Mouse (Mus musculus) kidney, adult 9 months (tissue): ENCODE measurements at regions not wholly inside any gene's neighbourhood (a gene's known extent, or its start where the extent isn't known, plus 50 kb on each side); places are given as distances from the start of the nearest gene placed in this dataset.

Experiments
- DNase-seq: peaks from one replicate; pipeline ENCODE4 v3.0.0; 2022

DNA sequence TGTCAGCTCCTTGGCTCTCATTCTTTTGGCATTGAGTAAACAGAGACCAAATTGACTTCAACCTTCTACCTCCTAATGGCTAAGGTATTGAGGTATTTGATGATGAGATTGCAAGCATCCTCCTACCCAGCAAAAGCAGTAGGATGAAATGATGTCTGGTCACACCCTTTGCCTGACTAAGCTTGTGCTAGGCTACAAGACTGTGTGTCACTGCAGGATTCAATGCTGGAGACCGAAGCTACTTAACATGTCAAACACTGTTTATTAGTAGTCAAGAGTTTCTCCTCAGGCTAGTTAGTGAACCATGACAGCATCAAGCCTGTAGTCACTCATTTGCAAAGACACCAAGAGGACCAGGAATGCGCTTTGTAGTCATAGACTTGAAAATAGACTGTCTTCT lies 320.0 kb downstream of the Prr30 start:
- no peak for DNase-seq

DNA sequence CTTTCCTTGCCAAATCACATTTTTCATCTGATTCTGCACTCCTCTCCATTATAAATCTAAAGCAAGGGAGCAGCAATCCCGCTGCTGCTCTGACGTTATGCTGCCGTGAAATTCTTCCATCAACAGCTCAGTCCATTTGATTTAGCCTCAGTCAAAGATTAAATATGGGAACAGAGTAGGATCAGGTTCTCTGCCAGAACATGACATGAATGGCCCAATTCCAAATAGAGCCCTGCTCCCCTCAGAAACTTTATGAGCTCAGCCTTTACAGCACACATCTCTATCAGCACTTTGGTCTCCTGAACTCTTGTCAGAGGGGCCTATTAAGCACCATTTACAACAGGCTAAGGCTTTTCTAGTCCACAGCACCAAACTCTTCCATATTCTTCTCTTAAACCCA lies 332.3 kb downstream of the Prr30 start:
- no peak for DNase-seq

DNA sequence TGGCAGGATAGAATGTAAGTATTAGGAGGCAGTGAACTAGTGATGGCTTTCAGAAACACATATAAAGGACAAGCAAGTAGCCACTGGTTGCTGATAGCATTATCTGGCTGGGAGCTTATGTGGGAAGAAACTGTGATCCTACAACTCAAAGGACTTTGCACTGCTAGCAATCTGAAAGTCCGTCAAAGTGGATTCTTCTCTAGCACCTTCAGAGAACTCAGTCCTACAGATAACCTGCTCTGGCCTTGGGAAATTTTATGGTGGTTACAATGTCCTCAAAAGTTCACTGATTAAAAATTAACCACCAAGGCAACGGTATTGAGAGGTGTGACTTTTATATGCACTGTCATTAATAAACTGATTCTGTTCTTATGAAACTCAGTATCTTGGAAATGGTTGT lies 335.3 kb downstream of the Prr30 start:
- DNase-seq: no peak

DNA sequence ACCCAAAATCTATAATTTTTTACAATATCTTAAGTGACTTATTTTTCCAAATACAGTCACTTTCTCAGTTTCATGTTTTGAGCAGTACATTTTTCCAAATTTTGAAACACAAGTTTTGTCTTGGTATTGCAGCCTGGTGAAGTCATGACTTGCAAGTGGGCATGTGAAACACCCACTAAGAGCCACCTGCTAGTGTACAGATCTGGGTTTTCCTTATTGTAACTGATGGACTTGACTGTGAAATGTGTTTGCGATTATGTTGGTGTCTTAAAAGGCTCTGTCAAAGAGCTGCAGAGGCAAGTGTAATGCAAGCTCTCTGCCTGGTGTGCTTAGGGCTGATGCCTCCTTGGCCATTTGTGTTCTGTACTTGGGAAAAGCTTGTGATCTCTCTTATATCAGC lies 336.0 kb downstream of the Prr30 start:
- DNase-seq: no peak

DNA sequence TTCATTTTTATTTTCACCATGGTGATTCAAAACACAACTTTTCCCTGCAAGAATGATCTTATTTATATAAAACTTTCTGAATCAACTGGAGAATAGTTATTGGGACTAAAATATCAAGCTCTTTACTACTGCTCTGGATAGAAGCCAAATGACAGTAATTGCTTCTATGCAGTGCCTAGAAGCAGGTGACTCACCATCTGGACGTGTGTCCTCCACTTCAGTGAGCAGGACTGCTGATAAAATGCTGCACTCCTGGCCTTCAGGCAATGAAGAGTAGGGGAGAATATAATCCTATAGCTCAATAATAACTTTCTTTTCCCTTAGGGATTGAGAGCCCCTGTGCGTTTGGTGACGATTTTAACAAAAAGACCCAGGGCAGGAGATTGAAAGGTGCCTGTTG lies 357.3 kb downstream of the Prr30 start:
- no peak for DNase-seq
